Mouse (Mus musculus) heart, adult 2 months (tissue): ENCODE data around the gene Onecut3. TPM values are rescaled to one million over a fixed set of nuclear protein-coding genes. Genes with fewer than 3 reads are reported as not detected.

ENCODE experiments used
- DNase-seq, 2 experiments: peaks; one replicate each; pipeline ENCODE4 v3.0.0; 2021
- H3K27ac ChIP-seq: fragments of 200-600 bp; 2 replicates; pipeline ENCODE4 v1.8.1; 2022
- H3K27me3 ChIP-seq: fragments of 200-500 bp; 2 replicates; pipeline ENCODE4 v1.6.1; 2012; ENCODE audit warnings: mild to moderate bottlenecking, low read length, inconsistent platforms, mixed read lengths; ENCODE audit not compliant: control insufficient read depth, insufficient read depth
- H3K36me3 ChIP-seq: fragments of 200-500 bp; 2 replicates; pipeline ENCODE4 v1.6.1; 2012; ENCODE audit warnings: low read length, inconsistent platforms; ENCODE audit not compliant: control insufficient read depth, insufficient read depth
- H3K4me1 ChIP-seq: fragments of 200-500 bp; 2 replicates; pipeline ENCODE4 v1.6.1; 2011; ENCODE audit warnings: low read length; ENCODE audit not compliant: control insufficient read depth, insufficient read depth
- H3K4me3 ChIP-seq: fragments of 200-600 bp; 2 replicates; pipeline ENCODE4 v1.8.1; 2022
- H3K79me2 ChIP-seq: fragments of 200-500 bp; replicated peaks from 2 replicates; pipeline ENCODE4 v1.6.1; 2012; ENCODE audit warnings: mild to moderate bottlenecking, inconsistent platforms, low read length, moderate library complexity, mixed read lengths; ENCODE audit not compliant: control insufficient read depth, insufficient read depth
- H3K9ac ChIP-seq: fragments of 200-500 bp; 2 replicates; pipeline ENCODE4 v1.6.1; 2012; ENCODE audit warnings: low read depth, mild to moderate bottlenecking, control low read depth, inconsistent platforms, low read length, mixed read lengths
- CTCF ChIP-seq: fragments of 200-600 bp; IDR thresholded peaks from 2 replicates; pipeline ENCODE4 v1.8.1; 2022; ENCODE audit warnings: antibody characterized with exemption, mild to moderate bottlenecking, moderate library complexity
- EP300 ChIP-seq: fragments of 200-500 bp; IDR thresholded peaks from 2 replicates; pipeline ENCODE4 v1.6.1; 2011; ENCODE audit warnings: low read depth, low read length, control low read depth; ENCODE audit not compliant: insufficient read depth
- POLR2A ChIP-seq: fragments of 200-500 bp; IDR thresholded peaks from 2 replicates; pipeline ENCODE4 v1.6.1; 2011; ENCODE audit warnings: mild to moderate bottlenecking, low read depth, low read length, control low read depth; ENCODE audit not compliant: insufficient read depth
- WGBS: fragments of 180-500 bp; shearing (Covaris S2); methylation state at CpG from one replicate; pipeline ENCODE4 v1.1.7; 2018; 5-methylcytosine and 5-hydroxymethylcytosine counted together
- intact Hi-C: fragments of 180-260 bp; cut with DNase I; formaldehyde crosslinking; loops from one replicate; pipeline ENCODE4 v1.15.1; 2025
- polyA plus RNA-seq: library from polyadenylated mRNA; depleted of rRNA; stranded (reverse); fragments of >200 nt; gene quantifications from 2 replicates; pipeline ENCODE4 v1.2.3, GENCODE M21; 2012
- total RNA-seq, 2 experiments: library from RNA; stranded (reverse); gene quantifications; 2 replicates each; pipeline ENCODE4 v1.2.3; 2021

The Onecut3 gene
- total and polyA plus RNA-seq, 3 experiments: 0.05 to 0.06 TPM; not detected in 1

DNA sequence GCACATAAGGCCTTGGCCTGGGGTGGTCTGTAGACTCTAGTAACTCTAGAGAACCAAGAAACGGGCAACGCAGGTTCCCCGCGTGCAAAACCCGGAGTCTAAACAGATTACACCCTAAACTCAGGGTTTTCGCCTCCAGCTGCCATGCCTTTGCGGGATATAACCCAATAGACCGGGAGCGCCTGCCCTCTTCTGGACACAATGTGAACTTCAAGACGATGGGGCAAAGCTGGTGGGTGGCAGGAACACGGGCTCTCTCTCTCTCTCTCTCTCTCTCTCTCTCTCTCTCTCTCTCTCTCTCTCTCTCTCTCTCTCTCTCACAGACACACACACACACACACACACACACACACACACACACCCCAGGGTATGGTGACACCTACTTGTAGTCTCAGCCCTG lies 11.6 kb downstream of the Onecut3 start:
- H3K36me3 ChIP-seq: no peaks in the 10 kb centered on the region
- 0% methylated on average over 11 of the region's 11 CpGs for WGBS
- no peak overlapping the region for H3K4me3 ChIP-seq
- no peak overlapping the region for H3K27ac ChIP-seq
- peak; percentile 41 to 79 for DNase-seq
- TF ChIP-seq EP300: no peak
- peak; percentile 71 for TF ChIP-seq CTCF
- TF ChIP-seq POLR2A: no peak
- no peak overlapping the region for H3K9ac ChIP-seq
- H3K79me2 ChIP-seq: no peaks in the 10 kb centered on the region
- no peaks in the 10 kb centered on the region; the same call in 1 of the 2 replicates for H3K4me1 ChIP-seq
- intact Hi-C loops: loop anchor here (5.0 kb wide), 2 partner anchors 51 to 129 kb away; no protein-coding TSS in a partner anchor
- peaks cover 12% of the 10 kb centered on the region for H3K27me3 ChIP-seq

- no peaks in the 10 kb centered on the region; the same call in 1 of the 2 replicates for H3K4me1 ChIP-seq
- H3K9ac ChIP-seq: peak overlapping the region; percentile 69
- intact Hi-C loops: loop anchor here (1.0 to 5.0 kb wide), 3 partner anchors 48 to 132 kb away; no protein-coding TSS in a partner anchor
- 7% methylated on average over 20 of the region's 20 CpGs for WGBS
- no peaks in the 10 kb centered on the region for H3K36me3 ChIP-seq
- H3K79me2 ChIP-seq: no peaks in the 10 kb centered on the region
- H3K27me3 ChIP-seq: peaks cover 3% of the 10 kb centered on the region; the same call in 1 of the 2 replicates
- H3K27ac ChIP-seq: no peak overlapping the region
- TF ChIP-seq CTCF (peak; percentile 99), EP300 (peak; percentile 74; the same call in 1 of the 2 replicates), POLR2A (no peak)
- H3K4me3 ChIP-seq: peak overlapping the region; percentile 50
- DNase-seq: peak; percentile 76 to 85
Measured at GRCm38 (mm10) chr10:80509412-80510272, 15.0 kb downstream of the Onecut3 start.

GRCm38 (mm10) chr10:80510273-80510660 lies 15.6 kb downstream of the Onecut3 start:
- DNase-seq: no peak
- H3K4me3 ChIP-seq: no peak overlapping the region
- H3K79me2 ChIP-seq: no peaks in the 10 kb centered on the region
- TF ChIP-seq CTCF (no peak), POLR2A (no peak), EP300 (no peak)
- no peaks in the 10 kb centered on the region; the same call in 1 of the 2 replicates for H3K4me1 ChIP-seq
- no peaks in the 10 kb centered on the region for H3K36me3 ChIP-seq
- intact Hi-C loops: no loop called here
- peaks cover 3% of the 10 kb centered on the region; the same call in 1 of the 2 replicates for H3K27me3 ChIP-seq
- WGBS: 59% methylated on average over 10 of the region's 10 CpGs
- no peak overlapping the region for H3K9ac ChIP-seq
- no peak overlapping the region for H3K27ac ChIP-seq

- WGBS: 12% methylated on average over 19 of the region's 19 CpGs
- no peaks in the 10 kb centered on the region; the same call in 1 of the 2 replicates for H3K27me3 ChIP-seq
- no peak overlapping the region for H3K4me3 ChIP-seq
- H3K36me3 ChIP-seq: no peaks in the 10 kb centered on the region
- TF ChIP-seq CTCF: no peak
- H3K4me1 ChIP-seq: no peaks in the 10 kb centered on the region; the same call in 1 of the 2 replicates
- H3K79me2 ChIP-seq: no peaks in the 10 kb centered on the region
- H3K9ac ChIP-seq: no peak overlapping the region
- DNase-seq: no peak
- no peak overlapping the region for H3K27ac ChIP-seq
- intact Hi-C loops: no loop called here
Measured at GRCm38 (mm10) chr10:80513739-80514138, 19.1 kb downstream of the Onecut3 start.

GRCm38 (mm10) chr10:80519287-80519686 lies 24.7 kb downstream of the Onecut3 start:
- Histone ChIP-seq H3K27me3 (no peaks in the 10 kb centered on the region; the same call in 1 of the 2 replicates), H3K4me3 (no peak overlapping the region), H3K27ac (no peak overlapping the region), H3K9ac (no peak overlapping the region), H3K4me1 (no peaks in the 10 kb centered on the region), H3K36me3 (no peaks in the 10 kb centered on the region), H3K79me2 (no peaks in the 10 kb centered on the region)
- DNase-seq: no peak
- 63% methylated on average over 2 of the region's 2 CpGs for WGBS
- intact Hi-C loops: no loop called here
- TF ChIP-seq POLR2A (no peak), CTCF (peak; percentile 69), EP300 (no peak)

DNA sequence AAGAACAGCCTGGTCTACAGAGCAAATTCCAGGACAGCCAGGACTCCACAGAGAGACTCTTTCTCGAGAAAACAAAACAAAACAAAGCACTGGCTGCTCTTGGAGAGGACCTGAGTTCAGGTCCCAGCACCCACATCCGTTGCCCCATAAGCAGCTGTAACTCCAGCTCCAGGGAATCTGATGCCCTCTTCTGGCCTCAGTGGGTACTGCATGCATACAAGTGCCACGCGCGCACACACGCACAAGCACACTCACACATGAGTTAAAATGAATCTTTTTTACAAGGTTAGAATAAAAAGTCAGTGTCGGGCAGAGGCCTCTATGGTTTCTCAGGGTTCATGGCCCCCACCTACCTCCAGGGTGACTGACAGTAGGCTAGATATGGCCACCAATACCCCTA lies 28.7 kb downstream of the Onecut3 start:
- TF ChIP-seq EP300 (no peak), POLR2A (no peak), CTCF (peak; percentile 46)
- 92% methylated on average over 7 of the region's 7 CpGs for WGBS
- Histone ChIP-seq H3K4me3 (no peak overlapping the region), H3K79me2 (no peaks in the 10 kb centered on the region), H3K27me3 (no peaks in the 10 kb centered on the region), H3K36me3 (no peaks in the 10 kb centered on the region), H3K27ac (no peak overlapping the region), H3K9ac (no peak overlapping the region), H3K4me1 (no peaks in the 10 kb centered on the region)
- DNase-seq: no peak
- intact Hi-C loops: no loop called here
